Mouse (Mus musculus): ENCODE data around the gene Ptpdc1. TPM values are rescaled to one million over a fixed set of nuclear protein-coding genes. Genes with fewer than 3 reads are reported as not detected.

Gene Ptpdc1
- polyA plus RNA-seq, 1 experiment from 2014 or later, result 15.9 TPM

- Histone ChIP-seq H3K4me3 (no peak overlapping the region), H3K36me3 (no peaks in the 10 kb centered on the region), H3K9ac (no peak overlapping the region), H3K9me3 (no peaks in the 10 kb centered on the region), H3K27me3 (peaks cover 42% of the 10 kb centered on the region), H3K4me1 (replicated peaks) (no peaks in the 10 kb centered on the region), H3K27ac (no peak overlapping the region), H3K4me2 (no peak overlapping the region)
- no peak for ATAC-seq (ENCODE audit: low FRiP score)
- 0% methylated on average over 1 of the region's 1 CpGs for WGBS
Observed at GRCm38 (mm10) chr13:48650615-48651014, 25.2 kb upstream of the Ptpdc1 start.

DNA sequence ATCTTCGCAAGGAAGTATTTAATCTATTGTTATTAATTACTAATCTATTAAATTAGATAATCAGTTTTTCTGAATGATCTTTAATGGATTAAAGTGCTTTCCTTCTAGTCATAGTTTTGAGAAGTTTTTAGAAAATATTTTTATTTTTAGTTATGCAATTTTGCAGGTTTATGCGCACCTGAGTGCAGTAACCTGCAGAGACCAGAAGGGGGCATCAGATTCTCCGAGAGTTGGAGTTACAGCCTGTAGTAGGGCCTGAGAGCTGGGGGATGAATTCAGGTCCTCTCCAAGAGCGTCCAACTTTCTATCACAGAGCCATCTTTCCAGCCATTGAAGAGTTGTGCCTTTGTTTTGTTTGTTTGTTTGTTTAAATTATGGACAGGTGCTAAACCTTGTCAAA is 21.2 kb upstream of the Ptpdc1 start:
- Histone ChIP-seq H3K36me3 (no peaks in the 10 kb centered on the region), H3K9me3 (no peaks in the 10 kb centered on the region), H3K4me3 (no peak overlapping the region), H3K27ac (no peak overlapping the region), H3K4me1 (replicated peaks) (no peaks in the 10 kb centered on the region), H3K4me2 (no peak overlapping the region), H3K9ac (no peak overlapping the region), H3K27me3 (peaks cover 6% of the 10 kb centered on the region)
- ATAC-seq (ENCODE audit: low FRiP score), result no peak
- 91% methylated on average over 4 of the region's 4 CpGs for WGBS

DNA sequence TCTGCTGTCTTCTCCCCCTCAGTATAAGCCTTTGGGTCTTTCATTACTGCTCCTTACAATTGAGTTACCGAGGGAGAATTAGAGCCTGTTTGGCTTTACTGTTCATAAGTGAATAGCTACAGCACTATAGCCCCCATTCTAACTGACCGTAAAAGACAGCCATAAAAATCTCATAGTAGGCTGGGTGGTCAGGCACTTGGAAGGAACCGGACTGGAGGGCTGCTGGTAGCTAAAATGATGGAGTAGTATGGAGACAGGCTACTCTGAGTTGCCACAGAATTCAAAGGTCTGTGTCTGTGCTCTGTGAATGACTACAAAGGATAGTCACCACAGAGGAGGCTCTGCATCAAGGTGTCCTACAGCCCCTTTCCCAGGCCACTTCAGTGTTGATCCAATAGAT is 18.5 kb upstream of the Ptpdc1 start:
- Histone ChIP-seq H3K4me1 (replicated peaks) (no peaks in the 10 kb centered on the region), H3K9ac (no peak overlapping the region), H3K27ac (no peak overlapping the region), H3K4me3 (no peak overlapping the region), H3K27me3 (peaks cover 4% of the 10 kb centered on the region; the same call in 1 of the 2 replicates), H3K36me3 (no peaks in the 10 kb centered on the region), H3K4me2 (no peak overlapping the region), H3K9me3 (no peaks in the 10 kb centered on the region)
- ATAC-seq (ENCODE audit: low FRiP score), result no peak
- 85% methylated on average over 3 of the region's 3 CpGs for WGBS

- Histone ChIP-seq H3K4me2 (no peak overlapping the region), H3K9me3 (no peaks in the 10 kb centered on the region), H3K4me3 (no peak overlapping the region), H3K27me3 (no peaks in the 10 kb centered on the region), H3K9ac (no peak overlapping the region), H3K4me1 (replicated peaks) (no peaks in the 10 kb centered on the region), H3K27ac (no peak overlapping the region), H3K36me3 (no peaks in the 10 kb centered on the region)
- 85% methylated on average over 6 of the region's 6 CpGs for WGBS
- ATAC-seq (ENCODE audit: low FRiP score), result no peak
Observed at GRCm38 (mm10) chr13:48643072-48643471, 17.6 kb upstream of the Ptpdc1 start.

DNA sequence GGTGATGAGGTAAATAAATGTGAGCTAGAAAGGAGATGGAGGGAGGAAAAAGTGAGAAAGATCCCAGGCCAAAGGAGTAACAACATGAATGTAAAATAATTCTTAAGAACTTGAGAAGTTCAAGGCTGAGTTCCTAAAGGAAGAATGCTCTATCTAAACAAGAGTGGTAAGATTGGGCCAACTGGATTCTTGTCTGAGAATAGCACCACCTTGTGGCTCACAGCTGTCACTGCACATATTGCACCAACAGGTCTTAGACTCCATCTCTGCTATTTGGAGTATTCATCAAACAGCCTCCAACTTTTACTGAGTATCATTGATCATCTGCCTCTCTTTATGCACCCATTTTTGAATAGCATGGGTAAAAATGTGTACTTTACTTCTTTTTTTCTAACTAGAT is 14.1 kb upstream of the Ptpdc1 start:
- Histone ChIP-seq H3K9ac (no peak overlapping the region), H3K27me3 (no peaks in the 10 kb centered on the region), H3K4me2 (no peak overlapping the region), H3K36me3 (no peaks in the 10 kb centered on the region), H3K4me1 (replicated peaks) (no peaks in the 10 kb centered on the region), H3K27ac (no peak overlapping the region), H3K4me3 (no peak overlapping the region), H3K9me3 (no peaks in the 10 kb centered on the region)
- ATAC-seq (ENCODE audit: low FRiP score), result no peak

DNA sequence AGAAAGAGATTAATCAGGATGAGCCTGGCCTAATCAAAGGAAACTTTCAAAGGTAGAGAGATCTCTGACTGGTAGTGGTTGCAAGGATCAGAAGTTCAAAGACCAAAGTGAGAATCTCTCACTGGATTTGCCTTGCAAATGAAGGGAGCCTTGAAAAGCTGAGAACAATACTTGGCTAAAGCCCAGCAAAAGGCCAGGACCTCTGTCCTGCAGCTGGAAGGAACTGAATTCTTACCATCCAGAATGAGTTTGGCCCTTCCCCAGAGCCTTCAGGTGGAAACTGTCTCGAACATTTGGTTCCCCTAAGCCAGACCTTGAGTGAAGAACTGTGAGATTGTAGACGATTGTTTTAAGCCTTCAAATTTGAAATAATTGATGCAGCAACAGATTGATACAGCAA is 12.2 kb upstream of the Ptpdc1 start:
- Histone ChIP-seq H3K4me2 (no peak overlapping the region), H3K9ac (no peak overlapping the region), H3K9me3 (no peaks in the 10 kb centered on the region), H3K4me1 (replicated peaks) (no peaks in the 10 kb centered on the region), H3K4me3 (no peak overlapping the region), H3K36me3 (no peaks in the 10 kb centered on the region), H3K27ac (no peak overlapping the region), H3K27me3 (no peaks in the 10 kb centered on the region)
- whole genome bisulfite sequencing, result 33% methylated on average over 2 of the region's 2 CpGs
- no peak for ATAC-seq (ENCODE audit: low FRiP score)

DNA sequence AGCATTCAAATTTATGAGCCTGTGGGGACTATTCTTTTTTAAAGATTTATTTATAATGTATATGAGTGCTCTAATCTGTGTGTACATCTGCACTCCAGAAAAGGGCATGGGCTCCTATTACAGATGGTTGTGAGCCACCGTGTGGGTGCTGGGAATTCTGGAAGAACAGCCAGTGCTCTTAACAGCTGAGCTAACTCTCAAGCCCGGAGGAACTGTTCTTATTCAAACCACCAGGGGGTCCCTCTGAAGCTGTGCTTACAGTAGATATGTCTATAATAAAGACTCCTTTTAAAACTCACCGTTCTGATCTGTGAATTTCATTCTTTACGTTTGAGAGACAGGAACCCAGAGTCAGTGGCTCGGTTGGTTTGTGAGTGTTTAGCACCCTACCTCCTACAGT is 6.2 kb upstream of the Ptpdc1 start:
- Histone ChIP-seq H3K4me2 (no peak overlapping the region), H3K36me3 (no peaks in the 10 kb centered on the region), H3K4me1 (replicated peaks) (no peaks in the 10 kb centered on the region), H3K9ac (no peak overlapping the region), H3K4me3 (no peak overlapping the region), H3K9me3 (no peaks in the 10 kb centered on the region), H3K27ac (no peak overlapping the region), H3K27me3 (0 out of 2 replicates have a peak, but pooled peaks cover 2% of the 10 kb centered on the region)
- 75% methylated on average over 5 of the region's 5 CpGs for WGBS
- ATAC-seq (ENCODE audit: low FRiP score), result no peak

DNA sequence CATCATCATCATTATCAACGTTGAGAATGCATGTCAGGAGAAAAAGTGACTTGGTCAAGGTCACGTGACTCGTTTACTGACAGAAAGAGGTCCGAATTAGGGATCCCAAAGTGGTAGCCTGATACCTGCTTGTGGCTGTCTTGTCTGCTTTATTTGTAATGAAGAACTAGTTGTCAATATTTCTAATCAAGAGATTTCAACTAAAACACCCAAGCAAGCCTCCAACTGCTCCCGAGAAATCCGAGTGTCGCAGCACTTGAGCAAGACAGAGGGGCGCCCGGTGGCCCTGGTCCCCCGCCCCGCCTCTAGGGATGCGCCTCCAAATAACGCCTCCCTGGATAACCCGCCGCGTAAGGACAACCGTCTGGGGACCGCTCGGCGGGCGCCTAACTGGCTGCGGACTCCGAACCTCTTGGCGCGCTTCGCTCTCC is 481 bp downstream of the Ptpdc1 start:
- H3K4me3 ChIP-seq, result peak overlapping the region; percentile 80
- peak overlapping the region; percentile 93 for H3K9ac ChIP-seq
- 3% methylated on average over 26 of the region's 26 CpGs for WGBS

DNA sequence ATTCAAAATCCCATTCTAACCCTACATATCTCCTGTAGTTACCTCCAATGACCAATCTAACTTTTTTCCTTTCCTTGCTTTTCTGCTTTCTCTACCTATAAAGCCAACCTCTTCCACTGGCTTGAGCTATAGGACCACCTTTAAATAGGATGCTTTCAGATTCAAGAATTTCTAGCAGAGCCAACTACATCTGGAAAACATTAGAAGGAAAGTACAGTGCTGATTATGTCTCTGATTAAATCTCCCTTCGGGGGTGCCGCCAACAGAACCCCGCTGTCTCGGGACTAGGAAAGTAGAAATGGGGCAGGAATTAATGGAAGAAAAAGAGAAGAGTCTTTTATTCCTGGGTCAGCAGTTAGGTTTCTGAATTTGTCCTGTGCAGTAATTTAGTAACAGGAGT is 6.6 kb downstream of the Ptpdc1 start:
- Histone ChIP-seq H3K27me3 (no peaks in the 10 kb centered on the region), H3K9ac (no peak overlapping the region), H3K4me2 (no peak overlapping the region), H3K9me3 (peaks cover 3% of the 10 kb centered on the region), H3K4me1 (replicated peaks) (0 out of 2 replicates have a peak, but pooled peaks cover 3% of the 10 kb centered on the region), H3K27ac (no peak overlapping the region), H3K4me3 (no peak overlapping the region), H3K36me3 (peaks cover 6% of the 10 kb centered on the region; the same call in 1 of the 2 replicates)
- WGBS, result 93% methylated on average over 4 of the region's 4 CpGs
- no peak for ATAC-seq (ENCODE audit: low FRiP score)

More for the DNA sequence above, 481 bp downstream of the Ptpdc1 start:
- Histone ChIP-seq H3K4me1 (replicated peaks) (peaks cover 7% of the 10 kb centered on the region), H3K36me3 (no peaks in the 10 kb centered on the region), H3K27me3 (0 out of 2 replicates have a peak, but pooled peaks cover 6% of the 10 kb centered on the region), H3K9me3 (no peaks in the 10 kb centered on the region), H3K27ac (peak overlapping the region; percentile 95), H3K4me2 (peak overlapping the region; percentile 67)
- ATAC-seq (ENCODE audit: low FRiP score), result peak; percentile 86

GRCm38 (mm10) chr13:48617774-48618173 is 7.7 kb downstream of the Ptpdc1 start:
- Histone ChIP-seq H3K27ac (peak overlapping the region; percentile 64), H3K4me1 (replicated peaks) (0 out of 2 replicates have a peak, but pooled peaks cover 3% of the 10 kb centered on the region), H3K4me2 (no peak overlapping the region), H3K9ac (no peak overlapping the region), H3K36me3 (peaks cover 6% of the 10 kb centered on the region; the same call in 1 of the 2 replicates), H3K4me3 (no peak overlapping the region), H3K9me3 (peaks cover 3% of the 10 kb centered on the region), H3K27me3 (no peaks in the 10 kb centered on the region)
- no peak for ATAC-seq (ENCODE audit: low FRiP score)

DNA sequence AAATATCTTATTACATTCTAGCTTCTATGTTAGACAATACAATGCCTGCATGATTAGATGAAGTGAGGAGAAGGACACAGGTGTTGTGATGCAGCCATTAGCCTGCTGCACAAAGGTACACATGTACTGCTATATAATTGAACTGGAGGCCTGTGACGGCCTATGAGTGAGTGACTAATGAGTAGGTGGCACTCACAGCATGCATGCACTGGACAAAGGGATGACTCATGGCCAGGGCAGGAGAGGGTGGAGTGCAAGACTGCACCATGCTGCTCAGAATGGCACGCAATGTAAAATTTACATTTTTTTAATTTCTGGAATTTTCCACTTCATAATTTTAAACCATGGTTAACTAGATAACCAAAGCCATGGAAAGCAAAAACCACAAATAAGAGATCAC is 10.9 kb downstream of the Ptpdc1 start:
- ATAC-seq (ENCODE audit: low FRiP score), result no peak
- Histone ChIP-seq H3K4me1 (replicated peaks) (0 out of 2 replicates have a peak, but pooled peaks cover 3% of the 10 kb centered on the region), H3K9me3 (peaks cover 3% of the 10 kb centered on the region), H3K36me3 (peaks cover 6% of the 10 kb centered on the region; the same call in 1 of the 2 replicates), H3K27ac (no peak overlapping the region), H3K9ac (no peak overlapping the region), H3K27me3 (no peaks in the 10 kb centered on the region), H3K4me3 (no peak overlapping the region), H3K4me2 (no peak overlapping the region)
- WGBS, result 84% methylated on average over 2 of the region's 2 CpGs

DNA sequence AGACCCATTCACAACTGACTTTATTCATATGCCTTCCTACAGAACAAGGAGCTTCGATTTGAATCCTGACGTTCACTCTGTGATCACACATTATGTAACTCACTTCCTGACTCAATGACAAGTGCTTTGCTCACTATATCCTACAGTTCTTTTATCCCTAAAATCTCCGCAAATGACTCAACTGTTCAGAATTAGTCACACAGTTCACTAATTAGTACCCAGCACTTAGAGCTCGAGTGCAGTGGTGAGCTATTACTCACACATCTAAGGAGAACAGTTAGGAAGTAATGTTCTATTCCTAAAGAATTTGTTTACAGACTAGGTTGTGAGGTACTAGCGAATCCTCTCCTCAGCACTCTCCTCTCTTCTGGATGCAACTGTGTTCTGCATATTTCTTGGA is 16.4 kb downstream of the Ptpdc1 start:
- Histone ChIP-seq H3K4me2 (no peak overlapping the region), H3K9ac (no peak overlapping the region), H3K9me3 (no peaks in the 10 kb centered on the region), H3K27ac (no peak overlapping the region), H3K4me3 (no peak overlapping the region), H3K27me3 (no peaks in the 10 kb centered on the region), H3K36me3 (peaks cover 14% of the 10 kb centered on the region), H3K4me1 (replicated peaks) (no peaks in the 10 kb centered on the region)
- WGBS, result 78% methylated on average over 5 of the region's 5 CpGs
- ATAC-seq (ENCODE audit: low FRiP score), result no peak

- H3K36me3 ChIP-seq, result peaks cover 37% of the 10 kb centered on the region
- no peak overlapping the region for H3K4me2 ChIP-seq
- H3K9ac ChIP-seq, result no peak overlapping the region
- WGBS, result 82% methylated on average over 5 of the region's 5 CpGs
- no peak overlapping the region for H3K4me3 ChIP-seq
- ATAC-seq (ENCODE audit: low FRiP score), result no peak
- no peaks in the 10 kb centered on the region for H3K9me3 ChIP-seq
- H3K4me1 ChIP-seq (replicated peaks), result no peaks in the 10 kb centered on the region
- H3K27ac ChIP-seq, result no peak overlapping the region
- H3K27me3 ChIP-seq, result no peaks in the 10 kb centered on the region
Observed at GRCm38 (mm10) chr13:48604591-48604990, 20.9 kb downstream of the Ptpdc1 start.
